Mouse (Mus musculus): Measurements from ENCODE around the gene Gm10273. TPM values are rescaled to one million over a fixed set of nuclear protein-coding genes. Genes with fewer than 3 reads are reported as not detected.

Gene Gm10273
- polyA plus RNA-seq, 1 experiment from 2014 or later, result 12.1 TPM

- 52% methylated on average over 21 of the region's 21 CpGs for WGBS (ENCODE audit: insufficient replicate concordance)
- no peak for DNase-seq
- peak within 1 kb of the TSS; percentile 53 for H3K9ac ChIP-seq
These were observed 7.7 kb downstream of the Gm10273 start, which contains the start of gene Pla2g12b for GRCm38 (mm10) chr10:59402899-59403792. TSS of gene Pla2g12b (plus strand) at chr10:59403660.

GRCm38 (mm10) chr10:59403793-59404149, 8.3 kb downstream of the Gm10273 start:
- DNase-seq, result no peak

More at GRCm38 (mm10) chr10:59402899-59403792, 7.7 kb downstream of the Gm10273 start, which contains the start of gene Pla2g12b:
- H3K27me3 ChIP-seq, result no peaks in the 10 kb centered on the region
- H3K36me3 ChIP-seq, result no peaks in the 10 kb centered on the region
- ATAC-seq (ENCODE audit: low read depth), result peak; percentile 90
- H3K4me2 ChIP-seq, result peak within 1 kb of the TSS; percentile 47
- H3K27ac ChIP-seq, result peak within 1 kb of the TSS; percentile 73
- peak within 1 kb of the TSS; percentile 49 for H3K4me3 ChIP-seq (replicated peaks)
- H3K4me1 ChIP-seq (replicated peaks), result no peaks in the 10 kb centered on the region
- no peaks in the 10 kb centered on the region for H3K9me3 ChIP-seq (replicated peaks)

GRCm38 (mm10) chr10:59408499-59408898, 13.1 kb downstream of the Gm10273 start:
- no peaks in the 10 kb centered on the region for H3K9me3 ChIP-seq (replicated peaks)
- no peaks in the 10 kb centered on the region for H3K27me3 ChIP-seq
- ATAC-seq (ENCODE audit: low read depth) (no peak), DNase-seq (no peak)
- no peaks in the 10 kb centered on the region for H3K4me1 ChIP-seq (replicated peaks)
- no peak overlapping the region for H3K4me3 ChIP-seq (replicated peaks)
- no peaks in the 10 kb centered on the region for H3K36me3 ChIP-seq
- no peak overlapping the region for H3K4me2 ChIP-seq
- no peak overlapping the region for H3K27ac ChIP-seq
- 46% methylated on average over 6 of the region's 6 CpGs for WGBS (ENCODE audit: insufficient replicate concordance)
- H3K9ac ChIP-seq, result no peak overlapping the region

More at GRCm38 (mm10) chr10:59403793-59404149, 8.3 kb downstream of the Gm10273 start:
- WGBS (ENCODE audit: insufficient replicate concordance), result 64% methylated on average over 10 of the region's 10 CpGs
- H3K27ac ChIP-seq, result peak overlapping the region; percentile 73
- peak overlapping the region; percentile 47 for H3K4me2 ChIP-seq
- H3K4me1 ChIP-seq (replicated peaks), result no peaks in the 10 kb centered on the region
- ATAC-seq (ENCODE audit: low read depth), result peak; percentile 55
- no peaks in the 10 kb centered on the region for H3K27me3 ChIP-seq
- peak overlapping the region; percentile 53 for H3K9ac ChIP-seq
- peak overlapping the region; percentile 49 for H3K4me3 ChIP-seq (replicated peaks)
- no peaks in the 10 kb centered on the region for H3K9me3 ChIP-seq (replicated peaks)
- H3K36me3 ChIP-seq, result no peaks in the 10 kb centered on the region

GRCm38 (mm10) chr10:59410264-59410663, 14.8 kb downstream of the Gm10273 start:
- no peak overlapping the region for H3K27ac ChIP-seq
- 66% methylated on average over 12 of the region's 12 CpGs for WGBS (ENCODE audit: insufficient replicate concordance)
- no peaks in the 10 kb centered on the region for H3K27me3 ChIP-seq
- no peak overlapping the region for H3K4me3 ChIP-seq (replicated peaks)
- H3K4me1 ChIP-seq (replicated peaks), result no peaks in the 10 kb centered on the region
- H3K9ac ChIP-seq, result no peak overlapping the region
- no peak for ATAC-seq (ENCODE audit: low read depth)
- no peak for DNase-seq
- no peaks in the 10 kb centered on the region for H3K9me3 ChIP-seq (replicated peaks)
- no peak overlapping the region for H3K4me2 ChIP-seq
- no peaks in the 10 kb centered on the region for H3K36me3 ChIP-seq

DNA sequence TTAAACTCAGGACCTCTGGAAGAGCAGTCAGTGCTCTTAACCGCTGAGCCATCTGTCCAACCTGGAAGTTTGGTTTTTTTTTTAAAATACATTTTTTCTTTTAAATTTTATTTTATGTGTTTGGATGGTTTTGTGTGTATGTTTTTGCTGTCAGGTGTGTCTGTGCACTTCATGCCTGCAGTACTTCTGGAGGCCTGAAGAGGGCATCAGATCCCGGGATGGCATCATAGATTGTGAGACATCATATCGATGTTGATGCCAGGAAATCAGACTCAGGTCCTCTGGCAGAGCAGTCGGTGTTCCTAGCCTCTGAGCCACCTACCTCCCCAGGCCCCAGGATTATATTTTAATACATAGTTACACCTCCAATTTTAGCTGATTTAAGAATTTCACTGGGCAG, 18.3 kb downstream of the Gm10273 start:
- 72% methylated on average over 4 of the region's 4 CpGs for WGBS (ENCODE audit: insufficient replicate concordance)
- no peak overlapping the region for H3K9ac ChIP-seq
- no peaks in the 10 kb centered on the region for H3K27me3 ChIP-seq
- H3K27ac ChIP-seq, result no peak overlapping the region
- no peaks in the 10 kb centered on the region for H3K36me3 ChIP-seq
- no peak overlapping the region for H3K4me3 ChIP-seq (replicated peaks)
- H3K4me1 ChIP-seq (replicated peaks), result no peaks in the 10 kb centered on the region
- no peak for ATAC-seq (ENCODE audit: low read depth)
- H3K4me2 ChIP-seq, result no peak overlapping the region
- no peaks in the 10 kb centered on the region for H3K9me3 ChIP-seq (replicated peaks)
- no peak for DNase-seq

- H3K9me3 ChIP-seq (replicated peaks), result no peaks in the 10 kb centered on the region
- DNase-seq, result no peak
- H3K27ac ChIP-seq, result no peak overlapping the region
- H3K27me3 ChIP-seq, result no peaks in the 10 kb centered on the region
- 66% methylated on average over 3 of the region's 3 CpGs for WGBS (ENCODE audit: insufficient replicate concordance)
- no peaks in the 10 kb centered on the region for H3K4me1 ChIP-seq (replicated peaks)
- no peak overlapping the region for H3K9ac ChIP-seq
- no peak overlapping the region for H3K4me3 ChIP-seq (replicated peaks)
- H3K36me3 ChIP-seq, result peaks cover 6% of the 10 kb centered on the region; the same call in 1 of the 2 replicates
- H3K4me2 ChIP-seq, result no peak overlapping the region
- no peak for ATAC-seq (ENCODE audit: low read depth)
These were observed 21.2 kb downstream of the Gm10273 start for GRCm38 (mm10) chr10:59416623-59417022.

DNA sequence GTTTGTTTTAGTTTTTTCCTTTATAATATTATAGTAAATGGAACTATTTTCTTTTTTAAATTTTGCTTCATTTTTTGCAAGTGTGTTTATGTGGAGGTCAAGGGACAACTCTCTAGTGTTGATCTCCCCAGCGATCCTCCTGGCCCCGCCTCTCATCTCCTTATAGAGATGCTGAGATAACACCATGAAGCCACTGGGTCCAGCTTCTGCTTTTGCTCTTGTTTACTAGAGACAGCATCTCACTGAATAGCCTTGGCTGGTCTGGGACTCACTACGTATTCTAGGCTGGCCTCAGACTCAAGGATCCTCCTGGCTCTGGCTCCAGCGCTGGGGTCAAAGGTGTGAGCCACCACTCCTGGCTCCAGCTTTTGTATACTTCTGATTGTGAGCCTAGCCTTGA, 24.1 kb downstream of the Gm10273 start:
- no peaks in the 10 kb centered on the region for H3K9me3 ChIP-seq (replicated peaks)
- no peak overlapping the region for H3K27ac ChIP-seq
- H3K9ac ChIP-seq, result no peak overlapping the region
- 49% methylated on average over 4 of the region's 4 CpGs for WGBS (ENCODE audit: insufficient replicate concordance)
- H3K4me2 ChIP-seq, result no peak overlapping the region
- no peaks in the 10 kb centered on the region for H3K27me3 ChIP-seq
- ATAC-seq (ENCODE audit: low read depth) (no peak), DNase-seq (no peak)
- H3K4me1 ChIP-seq (replicated peaks), result no peaks in the 10 kb centered on the region
- no peak overlapping the region for H3K4me3 ChIP-seq (replicated peaks)
- H3K36me3 ChIP-seq, result peaks cover 8% of the 10 kb centered on the region; the same call in 1 of the 2 replicates

GRCm38 (mm10) chr10:59424453-59424852, 29.0 kb downstream of the Gm10273 start:
- Histone ChIP-seq H3K4me3 (replicated peaks) (no peak overlapping the region), H3K4me2 (no peak overlapping the region), H3K9me3 (replicated peaks) (no peaks in the 10 kb centered on the region), H3K27me3 (no peaks in the 10 kb centered on the region), H3K27ac (no peak overlapping the region), H3K9ac (no peak overlapping the region), H3K4me1 (replicated peaks) (no peaks in the 10 kb centered on the region), H3K36me3 (peaks cover 8% of the 10 kb centered on the region; the same call in 1 of the 2 replicates)
- DNase-seq (no peak), ATAC-seq (ENCODE audit: low read depth) (no peak)
- 65% methylated on average over 3 of the region's 3 CpGs for WGBS (ENCODE audit: insufficient replicate concordance)

- Histone ChIP-seq H3K9ac (no peak overlapping the region), H3K4me1 (replicated peaks) (no peaks in the 10 kb centered on the region; the same call in 1 of the 2 replicates), H3K36me3 (peaks cover 8% of the 10 kb centered on the region; the same call in 1 of the 2 replicates), H3K4me3 (replicated peaks) (no peak overlapping the region), H3K9me3 (replicated peaks) (no peaks in the 10 kb centered on the region), H3K27me3 (no peaks in the 10 kb centered on the region), H3K4me2 (no peak overlapping the region), H3K27ac (no peak overlapping the region)
- 74% methylated on average over 7 of the region's 7 CpGs for WGBS (ENCODE audit: insufficient replicate concordance)
- no peak for ATAC-seq (ENCODE audit: low read depth)
- DNase-seq, result no peak
These were observed 29.9 kb downstream of the Gm10273 start for GRCm38 (mm10) chr10:59425369-59425768.

- Histone ChIP-seq H3K27me3 (no peaks in the 10 kb centered on the region), H3K4me3 (replicated peaks) (no peak overlapping the region), H3K9ac (no peak overlapping the region), H3K4me1 (replicated peaks) (peaks cover 6% of the 10 kb centered on the region), H3K27ac (no peak overlapping the region), H3K36me3 (peaks cover 5% of the 10 kb centered on the region; the same call in 1 of the 2 replicates), H3K9me3 (replicated peaks) (no peaks in the 10 kb centered on the region), H3K4me2 (no peak overlapping the region)
- 75% methylated on average over 4 of the region's 4 CpGs for WGBS (ENCODE audit: insufficient replicate concordance)
- no peak for ATAC-seq (ENCODE audit: low read depth)
- no peak for DNase-seq
These were observed 30.9 kb downstream of the Gm10273 start for GRCm38 (mm10) chr10:59426371-59426770.

DNA sequence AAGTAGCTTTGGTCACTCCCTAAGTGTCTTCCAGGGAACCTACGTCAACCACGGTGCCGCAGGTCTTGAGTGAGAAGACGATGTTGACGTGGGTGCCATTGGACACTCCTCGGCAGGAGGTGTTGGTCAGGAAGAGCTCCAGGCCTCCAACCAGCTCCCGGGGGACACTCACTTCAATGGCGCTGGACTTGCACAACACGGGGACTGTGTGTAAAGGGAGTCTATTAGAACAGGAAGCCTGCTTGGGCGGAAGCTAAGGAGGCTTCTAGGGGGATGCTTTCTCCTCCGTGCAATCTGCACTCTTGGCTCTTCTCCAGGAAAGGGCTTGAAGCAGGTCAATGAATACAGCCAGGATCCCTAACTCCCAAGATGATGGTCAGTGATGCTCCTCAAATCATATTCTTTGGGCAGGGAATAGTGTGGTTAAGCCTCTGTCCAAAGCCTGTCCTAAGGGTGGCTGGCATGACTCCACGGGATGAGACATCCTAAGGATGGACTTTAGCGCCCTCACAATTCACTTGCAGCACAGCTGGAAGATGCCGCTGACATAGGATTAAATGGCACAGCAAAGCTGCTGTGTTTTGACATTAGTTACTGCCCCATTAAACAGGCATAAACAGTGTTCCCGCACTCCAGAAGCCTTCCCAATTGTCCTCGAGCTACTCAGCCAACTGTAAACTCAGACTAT, 34.2 kb downstream of the Gm10273 start:
- ATAC-seq (ENCODE audit: low read depth) (no peak), DNase-seq (no peak)
- no peak overlapping the region for H3K9ac ChIP-seq
- peaks cover 10% of the 10 kb centered on the region for H3K4me1 ChIP-seq (replicated peaks)
- WGBS (ENCODE audit: insufficient replicate concordance), result 68% methylated on average over 16 of the region's 16 CpGs
- no peaks in the 10 kb centered on the region for H3K36me3 ChIP-seq
- no peaks in the 10 kb centered on the region for H3K27me3 ChIP-seq
- H3K4me2 ChIP-seq, result no peak overlapping the region
- no peak overlapping the region for H3K4me3 ChIP-seq (replicated peaks)
- H3K27ac ChIP-seq, result no peak overlapping the region
- H3K9me3 ChIP-seq (replicated peaks), result no peaks in the 10 kb centered on the region
